Mouse (Mus musculus): ENCODE data around the gene Rufy2.

Rufy2 gene

GRCm38 (mm10) chr10:63051267-63051666, 71.2 kb downstream of the Rufy2 start:
- DNase-seq (ENCODE audit: low read depth, low spot score): no peak

DNA sequence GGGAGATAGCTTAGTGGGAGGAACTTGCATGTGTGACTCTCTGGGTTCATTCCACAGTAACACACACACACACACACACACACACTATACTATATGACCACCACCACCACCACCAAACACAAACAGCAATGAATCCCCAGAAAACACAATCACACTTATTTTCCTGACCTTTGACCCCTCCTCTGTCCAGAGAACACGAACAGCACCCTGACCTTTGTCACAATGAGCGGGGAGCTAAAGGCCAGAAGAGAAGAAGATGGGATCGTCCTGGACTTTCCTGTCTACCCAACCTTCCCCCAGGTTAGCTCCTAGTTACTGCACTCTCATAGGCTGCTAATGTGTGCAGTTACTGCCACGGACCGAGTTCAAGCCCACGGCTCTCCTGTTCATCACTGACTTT, 72.0 kb downstream of the Rufy2 start:
- DNase-seq (ENCODE audit: low read depth, low spot score): no peak

GRCm38 (mm10) chr10:63053007-63053406, 73.0 kb downstream of the Rufy2 start:
- peak; percentile 50 for DNase-seq (ENCODE audit: low read depth, low spot score)

DNA sequence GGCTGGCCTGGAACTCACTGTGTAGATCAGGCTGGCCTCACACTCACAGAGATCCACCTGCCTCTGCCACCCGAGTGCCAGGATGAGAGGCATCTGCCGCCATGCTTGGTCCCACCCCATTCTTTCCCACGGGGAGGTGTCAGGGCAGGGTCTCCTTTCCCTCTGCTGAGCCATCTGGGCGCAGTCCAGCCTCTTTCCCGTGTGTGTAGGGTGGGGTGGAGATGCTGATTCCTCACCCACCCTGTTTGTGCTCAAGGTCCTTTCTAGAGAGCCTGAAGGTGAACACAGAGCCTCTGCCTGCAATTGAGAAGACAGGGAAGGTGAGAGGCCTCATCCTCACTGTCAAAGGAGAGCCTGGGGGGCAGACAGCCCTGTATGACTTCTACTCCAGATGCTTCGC, 74.0 kb downstream of the Rufy2 start:
- peak; percentile 75 for DNase-seq (ENCODE audit: low read depth, low spot score)

DNA sequence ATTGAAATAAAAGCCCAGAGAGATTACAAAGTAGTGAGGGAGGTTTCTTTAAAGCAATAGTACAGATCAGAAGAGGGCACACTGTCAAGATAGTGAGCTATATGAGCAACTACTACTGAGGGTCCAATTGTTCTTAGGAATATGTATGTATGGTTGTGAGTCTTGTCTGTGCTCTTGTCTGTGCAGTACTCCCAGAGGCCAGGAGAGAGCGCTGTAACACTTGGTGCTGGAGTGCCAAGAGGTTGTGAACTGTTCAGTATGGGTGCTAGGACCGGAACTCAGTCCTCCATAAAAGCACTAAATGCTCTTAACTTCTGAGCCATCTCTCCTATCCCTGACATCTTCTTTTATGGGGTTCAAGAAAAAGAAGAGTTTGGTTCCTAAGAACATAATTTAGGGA, 74.6 kb downstream of the Rufy2 start:
- peak; percentile 68 for DNase-seq (ENCODE audit: low read depth, low spot score)

DNA sequence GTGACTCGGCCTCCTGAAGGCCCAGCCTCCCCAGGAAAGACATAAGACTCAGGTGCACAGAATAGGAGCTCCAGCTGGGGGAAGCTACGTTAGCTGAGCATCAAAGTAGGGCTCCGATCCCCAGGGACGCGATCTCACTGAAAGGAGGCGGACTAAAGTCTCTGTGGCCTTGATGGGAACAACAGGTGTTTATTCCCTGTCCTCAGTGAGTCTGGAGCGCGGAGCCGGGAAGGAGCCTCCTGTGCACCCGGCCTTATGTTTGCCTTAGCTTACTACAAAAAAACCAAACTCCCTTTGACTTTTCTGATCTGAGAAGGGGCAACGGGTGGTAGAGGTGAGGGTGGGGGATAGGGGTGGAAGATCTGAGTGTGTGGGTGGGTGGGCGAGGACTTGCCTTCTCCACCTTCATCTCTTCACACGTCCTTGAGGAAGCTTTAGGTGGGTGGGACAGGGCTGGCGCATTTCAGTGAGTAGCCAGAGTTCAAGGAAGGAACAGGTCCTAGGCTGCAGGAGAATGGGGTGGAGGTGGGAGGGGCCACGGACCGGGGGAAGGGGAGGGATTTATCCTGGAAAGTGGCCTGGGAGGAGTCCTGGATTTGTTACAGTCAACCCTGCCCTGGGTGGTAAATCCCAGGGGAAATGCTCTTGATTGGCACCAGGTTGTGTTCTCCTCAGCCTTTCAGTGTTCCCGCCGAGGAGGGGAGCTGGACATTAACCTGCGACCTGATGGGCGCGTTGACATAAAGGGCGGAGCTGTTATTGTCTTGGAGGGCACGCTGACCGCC, 77.1 kb downstream of the Rufy2 start:
- DNase-seq (ENCODE audit: low read depth, low spot score): peak; percentile 92

DNA sequence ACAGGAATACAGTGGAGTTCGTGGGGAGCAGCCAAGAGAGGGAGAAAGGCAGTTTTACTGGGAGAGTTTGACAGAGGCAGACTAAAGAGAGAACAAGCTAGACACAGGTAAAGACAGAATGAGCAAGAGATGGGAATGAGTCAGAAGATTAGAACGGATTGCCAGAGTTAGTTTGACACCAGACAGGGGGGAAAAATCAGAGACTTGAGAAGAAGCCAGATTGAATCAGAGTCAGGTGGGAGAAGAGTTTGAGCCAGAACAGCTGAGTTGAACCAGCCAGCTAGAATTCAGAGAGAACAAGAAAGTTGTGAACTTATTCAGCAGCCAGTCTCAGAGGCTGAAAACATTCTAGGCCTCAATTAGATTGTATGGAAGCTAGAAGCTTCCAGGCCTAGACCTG, 79.8 kb downstream of the Rufy2 start, which contains the start of gene Pbld1:
Pbld1 (plus strand) TSS at position 301 of the 400 bp plus-strand sequence.
- no peak for DNase-seq (ENCODE audit: low read depth, low spot score)

- DNase-seq (ENCODE audit: low read depth, low spot score): no peak
These were observed 80.4 kb downstream of the Rufy2 start for GRCm38 (mm10) chr10:63060406-63060805.

DNA sequence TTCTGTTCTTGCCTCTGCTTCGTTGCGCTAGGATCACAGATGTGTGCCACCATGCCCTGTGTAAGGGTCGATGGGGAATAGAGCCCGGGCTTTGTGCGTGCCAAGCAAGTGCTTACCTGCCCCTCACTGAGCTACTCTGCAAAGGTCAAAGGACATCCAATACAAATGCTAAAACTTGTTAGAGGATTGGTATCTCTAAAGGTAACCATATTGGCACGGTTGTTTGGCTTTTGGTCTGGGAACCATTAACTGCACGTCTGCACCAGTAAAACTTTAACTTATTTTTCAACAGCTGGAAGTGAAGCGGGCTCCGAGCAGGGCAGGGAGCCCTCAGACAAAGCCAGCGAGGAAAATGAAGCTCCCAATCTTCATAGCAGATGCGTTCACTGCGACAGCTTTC, 81.2 kb downstream of the Rufy2 start:
- no peak for DNase-seq (ENCODE audit: low read depth, low spot score)

GRCm38 (mm10) chr10:63062696-63063095, 82.7 kb downstream of the Rufy2 start:
- no peak for DNase-seq (ENCODE audit: low read depth, low spot score)

DNA sequence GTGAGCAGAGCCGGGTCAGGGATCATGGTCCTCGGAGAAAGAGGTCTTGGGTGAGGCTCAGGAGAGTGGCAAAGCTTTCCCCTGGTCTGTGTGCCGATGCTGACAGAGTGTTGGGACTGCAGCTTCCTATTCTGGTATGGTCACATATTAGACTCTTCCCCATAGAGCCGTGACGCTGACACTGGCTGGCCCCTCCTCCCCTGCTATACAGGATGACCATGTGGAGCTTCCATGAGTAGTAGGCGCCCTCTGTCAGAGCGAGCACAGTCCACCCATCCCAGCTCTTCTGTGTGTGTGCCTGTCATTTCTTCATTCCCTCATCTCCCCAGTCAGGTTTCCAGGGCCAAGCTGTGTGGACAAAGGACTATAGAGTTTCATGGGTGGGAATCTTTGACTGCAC, 83.3 kb downstream of the Rufy2 start:
- no peak for DNase-seq (ENCODE audit: low read depth, low spot score)

DNA sequence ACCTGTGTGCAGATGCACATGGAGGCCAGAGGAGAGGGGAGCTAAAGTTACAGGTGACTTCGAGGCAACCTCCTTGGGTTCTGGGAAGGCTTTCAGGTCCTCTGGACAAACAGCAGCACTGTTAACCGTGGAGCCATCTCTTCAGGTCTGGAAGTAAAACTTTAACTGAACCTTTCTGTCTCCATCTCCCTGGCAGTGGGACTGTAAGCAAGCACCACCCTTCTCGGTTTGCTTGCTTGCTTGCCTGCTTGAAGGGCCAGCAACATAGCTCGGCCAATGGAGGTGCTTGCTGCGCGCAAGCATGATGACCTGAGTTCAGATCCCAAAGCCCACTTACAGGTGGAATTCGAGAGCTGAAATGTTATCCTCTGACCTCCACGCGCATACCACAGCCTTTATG, 84.5 kb downstream of the Rufy2 start:
- DNase-seq (ENCODE audit: low read depth, low spot score): no peak

DNA sequence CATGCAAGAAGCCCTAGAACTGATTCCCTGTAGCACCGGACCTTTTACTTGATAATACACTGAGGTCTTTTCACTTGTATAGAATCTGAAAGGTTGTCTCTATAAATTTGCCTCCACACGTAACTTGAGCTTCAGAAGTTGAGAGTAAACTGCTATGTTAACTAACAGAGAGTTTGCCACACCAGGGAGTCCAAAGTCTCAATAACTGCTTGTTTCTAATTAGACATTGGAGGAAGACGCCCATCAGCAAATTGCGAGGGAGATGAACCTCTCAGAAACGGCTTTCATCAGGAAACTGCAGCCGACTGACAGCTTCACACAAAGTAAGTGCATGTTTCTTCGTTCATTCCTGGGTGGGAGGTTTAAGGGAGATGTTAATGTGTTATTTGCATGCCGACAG, 85.5 kb downstream of the Rufy2 start:
- DNase-seq (ENCODE audit: low read depth, low spot score): no peak

- peak; percentile 84 for DNase-seq (ENCODE audit: low read depth, low spot score)
These were observed 86.0 kb downstream of the Rufy2 start for GRCm38 (mm10) chr10:63065988-63066387.

All from ZHBTc4 (cell line).